Mouse (Mus musculus) hindbrain, postnatal 0 days (tissue): ENCODE measurements around the gene Gm49027. TPM values are rescaled to one million over a fixed set of nuclear protein-coding genes. Genes with fewer than 3 reads are reported as not detected.

Source experiments
- ATAC-seq: fragments of 200-750 bp; cut with Nextera tagmentation; 2 replicates; pipeline ENCODE4 v1.8.0; 2017; ENCODE audit warnings: mild to moderate bottlenecking, moderate TSS enrichment, moderate library complexity
- DNase-seq: peaks from one replicate; pipeline ENCODE4 v3.0.0-alpha.2; 2015; ENCODE audit warnings: low spot score
- H3K27ac ChIP-seq: fragments of 300-500 bp; sonication (generic); 2 replicates; pipeline ENCODE4 v1.5.1; 2014; ENCODE audit warnings: mild to moderate bottlenecking
- H3K27me3 ChIP-seq: fragments of 300-500 bp; sonication (generic); 2 replicates; pipeline ENCODE4 v1.6.1; 2014; ENCODE audit warnings: low read length, mixed read lengths; ENCODE audit not compliant: insufficient read depth
- H3K36me3 ChIP-seq: fragments of 300-500 bp; sonication (generic); 2 replicates; pipeline ENCODE4 v1.6.1; 2014; ENCODE audit warnings: low read length, mixed read lengths; ENCODE audit not compliant: insufficient read depth
- H3K4me1 ChIP-seq: fragments of 300-500 bp; sonication (generic); 2 replicates; pipeline ENCODE4 v1.6.1; 2014; ENCODE audit warnings: antibody characterized with exemption, low read length, mixed read lengths; ENCODE audit not compliant: insufficient read depth
- H3K4me2 ChIP-seq: fragments of 300-500 bp; sonication (generic); 2 replicates; pipeline ENCODE4 v1.6.1; 2014; ENCODE audit warnings: low read depth, mild to moderate bottlenecking, low read length, moderate library complexity, mixed read lengths
- H3K4me3 ChIP-seq: fragments of 300-500 bp; sonication (generic); 2 replicates; pipeline ENCODE4 v1.5.1; 2014; ENCODE audit warnings: low read length
- H3K9ac ChIP-seq: fragments of 300-500 bp; sonication (generic); replicated peaks from 2 replicates; pipeline ENCODE4 v1.6.1; 2014; ENCODE audit warnings: mild to moderate bottlenecking, low read length, moderate library complexity, mixed read lengths
- H3K9me3 ChIP-seq: fragments of 300-500 bp; sonication (generic); 2 replicates; pipeline ENCODE4 v1.6.1; 2016; ENCODE audit warnings: low read length, mixed read lengths
- CTCF ChIP-seq: IDR thresholded peaks from 2 replicates; pipeline ENCODE4 v1.5.1; 2016; ENCODE audit warnings: antibody characterized with exemption, control low read depth, low read depth
- WGBS: fragments of 180-500 bp; shearing (Covaris S2); extraction: QIAGEN DNeasy Blood & Tissue Kit; methylation state at CpG from one replicate; pipeline ENCODE4 v1.1.7; 2014; 5-methylcytosine and 5-hydroxymethylcytosine counted together
- polyA plus RNA-seq: library from polyadenylated mRNA; unstranded; fragments of >200 nt; fragmentation: Nextera tagmentation; extraction: Ambion mirVana; gene quantifications from 2 replicates; pipeline ENCODE4 v1.2.1, GENCODE M21; 2015
- total RNA-seq: library from RNA; depleted of rRNA; stranded (reverse); fragments of >200 nt; gene quantifications from 2 replicates; pipeline ENCODE4 v1.2.3, GENCODE M21; 2014

Gene Gm49027
- total and polyA plus RNA-seq, 2 experiments from 2014 or later, result 0.39 to 0.52 TPM

DNA sequence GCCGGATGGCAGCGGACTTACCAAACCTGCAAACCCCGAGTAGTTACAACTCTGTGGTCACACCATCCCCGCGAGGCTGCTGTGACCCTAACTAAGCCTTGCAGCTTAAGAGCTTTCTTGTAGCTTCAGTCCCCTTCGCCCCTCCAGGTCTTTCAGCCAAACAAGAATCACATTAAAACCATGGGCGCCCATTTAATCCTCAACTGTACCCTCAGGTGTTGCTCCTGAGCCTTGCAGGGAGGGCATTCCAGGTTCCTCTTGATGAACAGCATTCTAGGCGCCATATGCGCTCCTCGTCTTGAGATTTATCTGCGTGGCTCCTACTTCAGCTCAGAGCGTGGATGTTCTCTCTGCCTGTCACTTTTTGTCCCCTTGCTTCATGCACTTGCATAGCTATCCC lies 16.4 kb downstream of the Gm49027 start:
- no peaks in the 10 kb centered on the region for H3K9me3 ChIP-seq
- WGBS, result 7% methylated on average over 12 of the region's 12 CpGs
- 0 out of 2 replicates have a peak, but pooled peaks cover 9% of the 10 kb centered on the region for H3K36me3 ChIP-seq
- ATAC-seq, result no peak
- peak overlapping the region; percentile 62 for H3K4me3 ChIP-seq
- H3K4me1 ChIP-seq, result peaks cover 4% of the 10 kb centered on the region; the same call in 1 of the 2 replicates
- H3K9ac ChIP-seq, result peak overlapping the region; percentile 54
- no peak for TF ChIP-seq CTCF
- DNase-seq, result peak; percentile 19
- H3K27me3 ChIP-seq, result no peaks in the 10 kb centered on the region
- peak overlapping the region; percentile 84 for H3K4me2 ChIP-seq
- no peak overlapping the region for H3K27ac ChIP-seq

DNA sequence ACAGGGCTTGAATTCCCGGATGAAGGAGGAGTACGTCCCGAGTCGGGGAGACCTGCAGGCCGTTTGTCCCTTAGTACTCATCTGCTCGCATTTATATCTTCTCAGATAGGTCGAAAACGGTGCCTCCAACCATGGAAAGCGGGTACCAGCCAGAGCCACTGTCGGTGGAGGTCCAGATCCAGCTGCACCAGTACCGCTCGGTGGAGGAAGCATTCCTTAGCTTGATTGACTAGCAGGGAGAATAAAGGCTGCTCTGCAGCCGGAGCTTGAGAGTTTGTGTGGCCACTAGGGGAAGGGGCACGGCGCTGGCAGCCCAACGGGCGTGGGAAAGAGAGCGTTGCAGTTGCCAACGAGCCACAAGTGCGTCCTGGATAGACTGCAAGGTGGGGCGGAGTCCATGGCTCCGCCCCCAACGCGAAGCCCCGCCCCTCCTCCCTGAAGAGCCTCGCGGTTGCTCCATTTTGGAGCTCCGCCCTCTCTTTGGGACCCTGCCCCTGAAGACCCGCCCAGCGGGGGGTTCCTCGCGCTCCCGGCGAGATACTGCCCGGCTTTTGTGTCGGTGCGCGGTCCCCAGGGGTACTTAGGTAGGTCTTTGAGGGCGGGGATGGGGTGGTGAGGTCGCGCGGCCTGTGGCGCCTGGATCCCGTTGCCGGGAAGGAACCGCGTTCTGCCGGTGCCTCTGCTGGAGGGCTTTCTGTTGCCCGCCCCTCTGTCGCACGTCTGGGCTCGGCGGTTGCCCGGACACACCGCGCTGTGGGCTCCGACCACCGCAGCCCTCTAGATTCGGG lies 17.2 kb downstream of the Gm49027 start:
- 1% methylated on average over 56 of the region's 59 CpGs for whole genome bisulfite sequencing
- H3K9me3 ChIP-seq, result no peaks in the 10 kb centered on the region

DNA sequence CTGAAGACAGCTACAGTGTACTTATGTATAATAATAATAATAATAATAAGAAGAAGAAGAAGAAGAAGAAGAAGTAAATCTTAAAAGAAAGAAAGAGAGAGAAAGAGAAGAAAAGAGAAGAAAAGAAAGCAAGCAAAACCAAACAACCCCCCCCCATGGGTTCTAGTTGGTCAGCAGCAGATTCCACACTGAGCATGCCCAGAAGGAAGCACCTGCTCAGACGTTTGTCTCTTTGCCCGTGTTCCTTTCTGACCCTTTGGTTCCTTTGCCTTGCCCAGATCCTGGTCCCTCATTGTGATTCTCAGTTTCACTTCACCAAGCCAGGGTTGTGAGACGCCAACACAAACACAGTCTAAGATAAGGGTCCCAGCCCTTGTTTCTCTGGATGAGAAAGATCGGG lies 23.3 kb downstream of the Gm49027 start:
- DNase-seq, result no peak
- WGBS, result 76% methylated on average over 4 of the region's 4 CpGs
- Histone ChIP-seq H3K4me1 (peaks cover 4% of the 10 kb centered on the region; the same call in 1 of the 2 replicates), H3K27me3 (no peaks in the 10 kb centered on the region), H3K9me3 (no peaks in the 10 kb centered on the region), H3K4me3 (no peak overlapping the region), H3K9ac (no peak overlapping the region), H3K4me2 (no peak overlapping the region), H3K27ac (no peak overlapping the region), H3K36me3 (no peaks in the 10 kb centered on the region)
- ATAC-seq, result no peak
- TF ChIP-seq CTCF, result no peak

More for the DNA sequence above, 17.2 kb downstream of the Gm49027 start:
- Histone ChIP-seq H3K9ac (peak overlapping the region; percentile 54), H3K4me2 (peak overlapping the region; percentile 84), H3K36me3 (0 out of 2 replicates have a peak, but pooled peaks cover 8% of the 10 kb centered on the region), H3K4me1 (peaks cover 4% of the 10 kb centered on the region; the same call in 1 of the 2 replicates), H3K27me3 (no peaks in the 10 kb centered on the region), H3K27ac (peak overlapping the region; percentile 20; the same call in 1 of the 2 replicates), H3K4me3 (peak overlapping the region; percentile 62)
- DNase-seq, result peak; percentile 95
- peak; percentile 67 for TF ChIP-seq CTCF
- ATAC-seq, result peak; percentile 95

DNA sequence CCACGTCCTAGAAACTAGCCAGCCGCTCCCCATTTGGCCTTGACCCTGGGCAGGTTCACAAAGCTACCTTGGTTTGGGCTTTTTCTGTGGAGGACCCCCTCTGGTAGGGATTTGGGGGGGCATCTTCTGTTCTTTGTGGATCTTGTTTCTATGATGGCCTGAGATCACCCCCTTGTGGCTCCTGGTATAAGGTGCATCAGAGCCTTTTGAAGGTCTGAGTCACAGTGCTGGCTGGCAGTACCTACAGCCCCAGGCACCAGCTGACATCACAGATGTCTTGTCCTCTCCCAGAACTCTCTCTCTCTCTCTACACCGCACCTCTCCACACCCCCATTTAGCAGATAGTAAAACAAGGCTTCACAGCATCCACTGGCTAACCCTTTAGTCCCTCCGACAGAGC lies 25.6 kb downstream of the Gm49027 start:
- no peak overlapping the region for H3K4me2 ChIP-seq
- no peaks in the 10 kb centered on the region for H3K36me3 ChIP-seq
- H3K9ac ChIP-seq, result no peak overlapping the region
- DNase-seq, result peak; percentile 71
- WGBS, result 40% methylated on average over 4 of the region's 4 CpGs
- peaks cover 4% of the 10 kb centered on the region; the same call in 1 of the 2 replicates for H3K4me1 ChIP-seq
- ATAC-seq, result peak; percentile 55; the same call in 1 of the 2 replicates
- no peaks in the 10 kb centered on the region for H3K9me3 ChIP-seq
- peak; percentile 70 for TF ChIP-seq CTCF
- H3K4me3 ChIP-seq, result no peak overlapping the region
- H3K27ac ChIP-seq, result no peak overlapping the region
- H3K27me3 ChIP-seq, result no peaks in the 10 kb centered on the region

DNA sequence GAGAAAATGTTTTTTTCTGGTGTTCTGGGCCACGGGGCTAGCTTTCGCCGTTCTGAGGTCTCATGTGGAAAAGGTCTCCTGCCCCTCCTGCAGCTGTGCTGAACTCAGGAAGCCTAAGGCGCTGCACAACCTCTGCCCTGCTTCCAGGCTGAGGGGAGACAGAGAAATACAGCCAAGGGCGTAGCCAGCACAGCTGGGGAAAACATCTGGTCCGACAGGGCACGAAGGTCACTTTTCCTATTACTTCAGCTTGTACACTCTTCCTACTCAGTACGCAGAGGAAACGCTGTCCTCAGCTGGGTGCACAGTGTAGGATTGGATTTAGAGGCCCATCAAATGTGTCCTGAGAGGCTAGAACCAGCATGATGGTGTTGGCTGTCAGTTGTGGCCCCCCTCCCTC lies 35.4 kb downstream of the Gm49027 start:
- WGBS, result 61% methylated on average over 9 of the region's 9 CpGs
- no peaks in the 10 kb centered on the region for H3K9me3 ChIP-seq
- ATAC-seq (no peak), DNase-seq (no peak)
- H3K27me3 ChIP-seq, result no peaks in the 10 kb centered on the region
- H3K9ac ChIP-seq, result no peak overlapping the region
- no peak overlapping the region for H3K27ac ChIP-seq
- H3K36me3 ChIP-seq, result no peaks in the 10 kb centered on the region
- H3K4me2 ChIP-seq, result no peak overlapping the region
- H3K4me3 ChIP-seq, result no peak overlapping the region
- H3K4me1 ChIP-seq, result peaks cover 7% of the 10 kb centered on the region; the same call in 1 of the 2 replicates
- TF ChIP-seq CTCF, result no peak

DNA sequence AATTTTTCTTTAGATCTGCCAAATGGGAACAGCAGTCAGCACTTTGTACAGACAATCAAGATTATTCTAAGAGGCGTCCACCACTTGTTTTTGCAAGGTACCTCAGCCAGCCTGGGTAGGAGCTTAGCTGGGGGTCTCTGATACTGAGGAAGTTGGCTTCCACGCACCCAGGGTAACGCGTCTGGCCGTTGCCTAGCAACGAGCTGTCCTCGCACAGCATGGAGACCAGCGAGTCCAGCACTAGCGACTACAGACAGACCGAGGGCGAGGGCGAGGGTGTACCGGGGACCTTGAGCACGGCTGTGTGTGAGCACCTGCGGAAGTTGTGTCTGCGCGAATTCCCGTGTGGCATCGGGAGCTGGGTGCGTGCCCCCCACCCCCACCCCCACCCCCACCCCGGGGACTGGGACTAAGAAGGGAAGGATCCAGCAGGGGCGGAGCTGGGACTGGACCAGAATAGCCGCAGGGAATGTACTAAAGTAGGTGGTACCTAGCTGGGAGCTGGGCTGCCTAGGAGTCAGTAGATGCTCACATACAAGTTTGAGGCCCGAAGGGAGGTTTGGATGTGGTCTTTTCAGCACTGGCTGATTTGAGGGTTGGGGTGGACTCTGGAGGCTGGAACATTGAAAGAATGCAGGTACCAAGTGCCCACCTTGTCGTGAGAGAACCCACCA lies 36.0 kb downstream of the Gm49027 start, which contains the start of the genes Lrrc43 and Il31:
TSS of gene Lrrc43 (plus strand) at position 194 of the 674 bp plus-strand sequence.
TSS of gene Il31 (minus strand) at position 378 of the 674 bp plus-strand sequence.
- Histone ChIP-seq H3K9me3 (no peaks in the 10 kb centered on the region), H3K27ac (no peak within 1 kb of the TSS), H3K27me3 (no peaks in the 10 kb centered on the region), H3K4me1 (peaks cover 7% of the 10 kb centered on the region; the same call in 1 of the 2 replicates), H3K9ac (peak within 1 kb of the TSS; percentile 28; the same call in 1 of the 2 replicates), H3K4me2 (peak within 1 kb of the TSS; percentile 56), H3K4me3 (peak within 1 kb of the TSS; percentile 24), H3K36me3 (no peaks in the 10 kb centered on the region)
- WGBS, result 6% methylated on average over 25 of the region's 25 CpGs
- TF ChIP-seq CTCF, result no peak
- peak; percentile 71 for DNase-seq
- ATAC-seq, result peak; percentile 76
